Mouse (Mus musculus) left cerebral cortex, adult 11 months (tissue): ENCODE measurements around the gene Gng13.
"Not testable (repeated sequence)": the region's sequence is repeated elsewhere in the genome, so short reads cannot be mapped to it uniquely, and the experiment has no call there.

ENCODE experiments used
- DNase-seq: peaks from one replicate; pipeline ENCODE4 v3.0.0; 2022; ENCODE audit warnings: low spot score

Gene Gng13

DNA sequence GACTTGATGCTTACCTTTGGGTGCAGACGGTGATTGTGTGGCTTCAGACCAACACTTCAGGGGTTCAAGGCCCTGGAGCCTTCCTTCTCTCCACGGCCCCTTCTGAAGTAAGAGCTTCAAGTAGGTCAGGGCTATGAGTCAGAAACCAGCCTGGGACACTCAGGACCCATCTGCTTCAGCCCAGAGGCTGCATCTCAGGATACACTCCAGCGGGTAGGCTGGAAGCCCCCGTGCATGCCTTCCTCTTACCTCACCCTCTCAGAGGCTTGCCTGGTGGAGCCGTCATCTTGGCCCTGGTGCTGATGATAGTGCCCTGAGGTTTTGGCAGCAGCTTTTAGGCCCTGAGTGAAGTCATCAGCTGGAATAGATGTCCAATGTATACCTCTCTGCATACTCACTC lies 18.3 kb downstream of the Gng13 start:
- DNase-seq = no peak

DNA sequence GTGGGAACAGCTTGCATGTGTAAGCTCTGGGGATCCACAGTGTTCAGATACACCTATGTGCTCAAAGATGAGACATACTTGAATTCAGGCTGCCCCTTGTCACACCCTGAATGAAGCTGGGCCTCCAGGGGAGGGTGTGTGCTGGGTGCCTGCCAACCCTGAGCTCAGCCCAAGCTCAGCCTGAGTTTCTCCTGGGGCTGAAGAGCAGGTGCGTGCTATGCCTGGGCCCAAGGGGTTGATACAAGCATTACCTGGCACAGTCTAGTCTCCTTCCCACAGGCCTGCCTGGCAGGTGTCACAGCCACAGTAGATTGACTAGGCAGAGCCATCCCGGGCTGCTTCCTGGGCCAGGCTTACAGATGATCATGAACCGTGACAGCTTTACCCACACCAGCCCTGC lies 18.8 kb downstream of the Gng13 start, which contains the start of gene Mslnl:
Gene Mslnl, plus strand, starts transcription at position 298 of the 400 bp plus-strand sequence.
- no peak for DNase-seq

DNA sequence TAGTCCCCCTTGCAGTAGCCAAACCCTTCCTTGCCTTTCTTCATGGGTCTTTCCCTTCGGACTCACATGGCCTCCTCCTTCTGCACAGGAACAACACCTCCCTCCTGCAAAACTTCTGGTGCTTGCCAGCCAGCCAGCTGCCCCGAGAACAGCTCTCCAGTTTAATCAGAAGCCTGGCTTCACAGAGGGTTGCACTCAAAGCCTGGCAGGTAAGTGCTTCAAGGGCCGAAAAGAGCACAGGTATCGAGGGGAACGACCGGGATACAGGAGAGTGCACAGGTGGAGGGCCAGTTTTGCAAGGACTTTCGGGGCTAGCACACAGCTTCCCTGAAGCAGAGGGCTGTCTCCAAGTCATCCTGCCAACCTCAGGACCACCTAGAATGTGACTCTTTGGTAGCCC lies 21.9 kb downstream of the Gng13 start:
- DNase-seq = no peak

DNA sequence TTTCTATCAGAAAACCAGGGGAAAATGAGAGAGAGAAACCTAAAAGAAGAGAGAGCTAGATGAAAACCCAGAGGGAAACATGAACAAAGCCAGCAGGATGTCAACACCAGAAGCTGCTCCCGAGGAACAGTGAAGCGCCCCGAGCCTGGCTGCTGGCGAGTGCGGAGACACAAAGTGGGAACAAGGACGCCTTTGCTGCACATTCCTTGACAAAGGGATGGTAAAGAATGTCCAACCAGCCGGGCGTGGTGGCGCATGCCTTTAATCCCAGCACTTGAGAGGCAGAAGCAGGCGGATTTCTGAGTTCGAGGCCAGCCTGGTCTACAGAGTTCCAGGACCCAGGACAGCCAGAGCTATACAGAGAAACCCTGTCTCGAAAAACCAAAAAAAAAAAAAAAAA lies 24.5 kb downstream of the Gng13 start:
- DNase-seq = not testable (repeated sequence)

DNA sequence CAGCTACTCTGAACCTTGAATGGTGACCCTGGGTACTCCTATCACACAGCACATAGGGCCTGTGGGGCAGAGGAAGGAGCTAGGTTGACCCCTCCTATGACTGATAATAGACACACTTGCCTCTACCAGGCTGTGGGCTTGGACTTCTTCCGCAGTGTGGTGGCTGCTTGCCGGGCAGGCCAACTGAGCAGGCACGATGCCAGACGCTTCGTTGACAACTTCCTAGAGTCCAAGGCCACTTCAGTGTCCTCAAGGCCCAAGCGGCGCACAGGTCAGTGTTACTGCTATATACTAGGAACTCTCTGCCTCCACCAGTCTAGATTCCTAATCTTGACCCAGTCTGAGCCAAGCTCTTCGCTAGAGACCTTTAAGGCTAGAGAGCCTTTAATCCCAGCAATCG lies 26.9 kb downstream of the Gng13 start:
- DNase-seq = no peak

GRCm38 (mm10) chr17:25744311-25744710 lies 27.3 kb downstream of the Gng13 start:
- no peak for DNase-seq

GRCm38 (mm10) chr17:25748238-25748637 lies 31.3 kb downstream of the Gng13 start:
- DNase-seq = no peak

DNA sequence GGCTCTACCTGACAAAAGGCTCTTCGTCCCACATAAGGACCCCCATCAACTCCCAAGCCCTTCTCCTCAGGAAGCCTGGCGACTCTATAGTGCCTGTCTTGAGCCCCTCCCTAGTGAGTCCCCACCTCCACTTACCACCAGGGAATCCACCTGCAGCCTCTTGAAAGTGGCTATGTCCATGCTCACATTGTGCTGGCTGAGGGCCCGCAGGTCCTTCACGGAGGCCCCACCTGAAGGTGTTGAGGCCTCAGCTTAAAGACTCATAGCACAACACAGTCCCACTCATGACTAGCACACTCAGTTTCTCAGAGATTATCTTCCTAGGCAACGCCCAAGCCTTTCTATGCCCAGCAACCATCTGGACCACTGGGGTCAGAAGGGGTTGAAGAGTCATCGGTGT lies 32.3 kb downstream of the Gng13 start:
- no peak for DNase-seq

DNA sequence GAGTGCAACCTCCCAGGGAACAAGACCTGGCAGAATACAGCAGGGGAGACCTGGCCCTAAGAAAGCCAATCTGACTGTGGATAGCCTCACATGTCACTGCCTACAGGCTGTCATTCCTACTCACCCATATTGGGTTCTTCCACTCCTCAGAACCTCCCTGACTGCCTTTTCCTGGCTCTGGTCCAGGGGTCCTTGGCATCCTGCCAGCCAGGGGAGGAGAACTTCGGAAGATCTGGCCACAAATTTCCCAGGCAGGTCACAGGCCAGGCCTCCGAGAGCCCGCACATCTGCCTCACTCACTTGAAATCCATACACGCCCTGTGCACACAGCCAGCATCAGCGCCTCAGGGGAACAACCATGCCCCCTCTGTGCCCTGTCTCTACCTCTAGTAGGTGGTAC lies 34.5 kb downstream of the Gng13 start:
- no peak for DNase-seq

DNA sequence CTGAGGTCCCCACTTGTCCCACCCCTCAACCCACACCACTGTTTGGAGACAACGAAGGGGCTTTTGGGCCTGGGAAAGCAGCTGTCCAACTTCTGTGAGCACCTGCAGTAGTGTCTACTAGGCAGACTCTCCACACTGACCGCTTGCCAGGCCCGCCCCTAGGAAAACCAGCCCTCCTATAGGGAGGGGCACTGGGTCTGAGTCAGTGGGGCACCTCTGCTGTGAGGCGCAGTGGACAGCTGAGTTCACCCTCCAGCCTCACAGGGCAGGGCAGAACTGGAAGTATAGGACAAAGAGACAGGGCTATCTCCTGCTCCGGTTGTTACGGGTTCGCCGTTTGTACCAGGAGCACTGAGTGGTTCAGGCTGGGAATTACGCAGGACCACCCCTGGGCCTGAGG lies 37.3 kb downstream of the Gng13 start, which contains the start of gene Msln:
Gene Msln, minus strand, starts transcription at position 138 of the 400 bp plus-strand sequence.
- DNase-seq = no peak

DNA sequence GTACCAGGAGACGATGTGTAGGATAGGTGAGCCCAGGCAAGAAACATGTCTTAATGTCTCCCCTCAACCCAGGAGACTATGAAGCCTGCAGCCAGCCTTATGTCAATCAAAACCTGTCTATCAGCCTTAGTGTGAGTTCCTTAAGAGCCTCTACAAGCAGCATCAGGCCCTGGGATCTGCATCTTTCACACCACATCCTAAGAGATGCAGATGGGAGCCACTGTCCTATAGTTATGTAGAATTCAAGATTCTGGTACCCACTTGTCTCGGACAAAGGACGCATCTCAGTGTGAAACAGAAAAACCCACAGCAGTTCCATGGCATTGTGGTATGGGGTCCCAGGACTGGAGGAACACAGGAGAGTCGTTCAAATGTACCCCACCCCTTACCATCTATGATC lies 38.1 kb downstream of the Gng13 start:
- DNase-seq = no peak

DNA sequence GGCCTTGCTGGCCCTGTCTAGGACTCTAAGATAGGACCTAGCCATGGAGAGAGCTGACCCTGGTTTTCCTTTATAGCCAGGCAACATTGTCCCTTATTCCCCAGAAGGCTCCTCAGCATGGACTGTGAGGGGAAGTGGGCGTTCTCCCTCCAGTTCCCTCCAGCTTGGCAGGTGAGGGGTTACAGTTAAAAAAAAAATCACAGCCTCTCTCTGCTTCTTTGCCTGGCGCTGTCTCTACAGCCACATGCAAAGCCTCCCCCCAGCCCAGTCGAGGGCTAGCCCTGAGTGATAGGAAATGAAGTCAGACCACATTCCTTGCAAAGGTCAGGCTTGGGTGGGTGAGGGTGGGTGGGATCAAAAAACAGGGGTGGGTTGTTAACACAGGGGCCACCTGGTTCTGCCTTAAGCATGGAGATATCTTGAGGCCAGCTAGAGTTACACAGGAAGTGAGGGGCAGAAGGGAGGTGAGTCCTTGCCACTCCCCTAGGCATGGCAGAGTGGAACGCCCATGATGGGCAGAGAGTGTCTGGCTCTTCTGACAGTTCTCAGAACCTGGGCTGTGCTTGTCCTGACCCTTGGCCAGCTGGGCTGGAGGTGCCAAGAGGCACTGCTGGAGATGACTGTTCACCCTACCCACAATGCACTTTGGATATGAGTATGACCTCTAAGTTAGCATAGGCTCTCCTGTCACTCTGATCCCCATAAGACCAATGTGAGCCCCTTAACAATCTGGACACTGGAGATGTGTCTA lies 38.8 kb downstream of the Gng13 start:
- no peak for DNase-seq

DNA sequence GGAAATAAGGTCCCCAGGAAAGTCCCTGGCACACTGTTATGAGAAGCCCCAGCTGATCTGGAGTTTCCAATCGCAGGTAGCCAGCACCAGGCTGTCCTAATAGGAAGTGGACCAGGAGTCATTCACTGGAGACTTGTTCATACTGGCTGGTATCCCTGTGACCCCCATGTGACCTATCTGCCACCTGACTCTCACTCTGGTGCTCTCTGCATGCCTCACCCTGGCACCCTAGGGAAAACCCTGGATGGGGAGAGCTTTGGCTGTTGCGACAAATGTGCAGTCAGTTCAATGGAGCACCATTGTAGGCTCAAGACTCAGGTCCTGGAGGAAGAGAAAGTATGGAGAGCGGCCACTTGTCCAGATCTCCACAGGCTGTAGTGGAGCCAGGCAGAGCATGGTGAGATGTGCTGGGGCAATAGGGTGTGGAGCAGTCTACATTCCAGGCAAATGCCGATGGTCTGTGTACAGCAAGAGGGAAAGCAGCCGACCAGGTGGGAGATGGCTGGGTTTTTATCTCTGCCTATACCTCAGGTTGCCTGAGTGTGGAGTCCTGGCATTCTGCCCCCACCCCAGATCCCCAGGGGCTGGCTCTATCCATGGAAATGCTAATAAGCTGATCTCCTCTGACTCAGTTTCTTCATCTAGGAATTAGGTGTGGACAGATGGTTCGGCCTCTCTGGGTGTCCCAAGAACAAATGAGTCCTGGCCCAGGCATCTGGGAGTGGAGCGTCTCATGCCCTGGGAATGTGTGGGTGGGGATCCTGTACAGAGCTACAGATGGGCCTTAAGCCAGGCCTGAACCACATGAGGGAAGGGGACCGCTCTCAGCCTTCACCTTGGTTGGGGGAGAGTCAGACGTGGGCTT lies 39.6 kb downstream of the Gng13 start:
- DNase-seq = no peak

DNA sequence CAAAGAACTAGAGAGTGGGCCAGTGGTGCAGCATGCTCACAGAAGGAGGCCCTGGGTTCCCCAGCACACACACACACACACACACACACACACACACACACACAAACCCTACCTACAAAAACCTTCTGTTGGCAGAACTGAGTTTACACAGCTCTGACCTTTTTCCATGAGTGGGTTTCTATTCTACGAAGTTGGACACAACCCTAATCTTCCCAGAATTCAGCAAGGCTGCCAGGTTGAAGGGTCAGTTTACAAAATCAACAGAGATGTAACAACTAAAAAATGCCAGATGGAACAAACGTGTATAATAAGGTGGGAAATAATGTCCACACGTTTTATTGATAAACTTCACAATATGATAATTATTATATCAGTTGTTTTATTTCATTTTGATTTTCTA lies 40.7 kb downstream of the Gng13 start:
- DNase-seq = no peak

DNA sequence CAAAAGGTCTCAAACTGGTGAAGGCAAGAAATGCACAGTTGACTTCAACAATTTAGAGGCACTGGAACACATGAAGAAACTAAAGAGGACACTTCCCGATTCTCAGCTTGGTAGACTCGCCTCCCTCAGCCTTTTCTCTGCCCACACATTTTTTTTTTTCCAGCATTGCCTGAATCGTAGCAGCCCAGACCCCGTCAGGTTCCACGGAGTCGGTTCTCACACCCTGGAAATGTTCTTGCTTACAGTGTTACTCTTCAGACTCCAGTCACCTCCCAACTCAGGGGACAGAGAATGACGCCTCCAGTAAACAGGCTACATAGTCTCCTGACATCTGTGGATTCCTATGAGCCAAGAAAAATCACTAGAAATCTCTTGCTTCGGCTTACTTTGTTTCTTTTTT lies 43.2 kb downstream of the Gng13 start:
- DNase-seq = no peak

DNA sequence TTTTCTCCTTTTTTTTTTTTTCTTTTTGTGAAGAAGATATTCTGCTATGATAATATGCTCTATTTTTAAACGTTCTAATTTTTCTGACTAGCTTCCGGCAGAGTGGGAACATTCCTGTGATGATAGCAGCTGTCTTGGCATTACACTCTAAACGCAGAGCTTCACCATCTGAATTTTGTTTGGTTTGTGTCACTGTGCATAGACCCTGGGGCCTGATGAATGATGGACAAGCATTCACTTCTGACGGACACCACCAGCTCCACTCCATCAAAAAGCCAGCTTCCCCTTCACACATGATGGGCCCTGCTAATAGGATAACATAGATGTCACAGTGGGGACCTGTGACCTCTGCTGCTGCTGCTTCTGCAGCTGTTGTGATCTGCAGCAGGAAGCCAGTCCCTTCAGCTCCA lies 44.6 kb downstream of the Gng13 start:
- no peak for DNase-seq

DNA sequence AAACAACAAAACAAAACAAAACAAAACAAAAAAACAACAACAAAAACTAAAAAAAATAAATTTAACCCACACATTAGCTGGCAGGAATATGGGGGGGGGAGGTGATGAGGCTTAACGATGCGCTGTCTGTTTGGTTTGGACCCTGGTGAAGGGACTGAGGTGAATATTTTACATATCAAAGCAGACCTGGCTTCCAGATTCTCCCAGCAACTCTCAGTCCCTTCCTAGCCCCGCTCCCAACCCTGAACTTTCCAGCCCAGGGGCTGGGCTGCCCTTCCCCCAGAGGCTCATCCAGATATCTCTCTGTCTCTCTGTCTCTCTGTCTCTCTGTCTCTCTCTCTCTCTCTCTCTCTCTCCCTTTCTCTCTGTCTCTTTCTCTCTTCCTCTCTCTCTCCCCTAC lies 45.6 kb downstream of the Gng13 start:
- DNase-seq = no peak

- no peak for DNase-seq
These were observed 48.9 kb downstream of the Gng13 start for GRCm38 (mm10) chr17:25765886-25766285.
